Mouse (Mus musculus) lung, embryonic 16.5 days (tissue): Measurements from ENCODE around the gene Ttll11. TPM values are rescaled to one million over a fixed set of nuclear protein-coding genes. Genes with fewer than 3 reads are reported as not detected.

Source experiments
- ATAC-seq: fragments of 200-750 bp; cut with Nextera tagmentation; 2 replicates; pipeline ENCODE4 v1.8.0; 2017; ENCODE audit warnings: low read depth, mild to moderate bottlenecking, moderate library complexity
- H3K27ac ChIP-seq: fragments of 300-500 bp; sonication (generic); 2 replicates; pipeline ENCODE4 v1.5.1; 2014; ENCODE audit warnings: mild to moderate bottlenecking, control low read depth, low read length
- H3K27me3 ChIP-seq: fragments of 300-500 bp; sonication (generic); 2 replicates; pipeline ENCODE4 v1.6.1; 2014; ENCODE audit warnings: low read depth, low read length, mixed read lengths; ENCODE audit not compliant: control insufficient read depth, insufficient read depth
- H3K36me3 ChIP-seq: fragments of 300-500 bp; sonication (generic); 2 replicates; pipeline ENCODE4 v1.6.1; 2014; ENCODE audit warnings: low read length; ENCODE audit not compliant: control insufficient read depth, insufficient read depth
- H3K4me1 ChIP-seq: fragments of 300-500 bp; sonication (generic); replicated peaks from 2 replicates; pipeline ENCODE4 v1.6.1; 2014; ENCODE audit warnings: low read length, mixed read lengths; ENCODE audit not compliant: control insufficient read depth, insufficient read depth
- H3K4me2 ChIP-seq: fragments of 300-500 bp; sonication (generic); 2 replicates; pipeline ENCODE4 v1.6.1; 2014; ENCODE audit warnings: low read depth, low read length, control low read depth
- H3K4me3 ChIP-seq: fragments of 300-500 bp; sonication (generic); 2 replicates; pipeline ENCODE4 v1.5.1; 2014; ENCODE audit warnings: mild to moderate bottlenecking, low read length, control low read depth
- H3K9ac ChIP-seq: fragments of 300-500 bp; sonication (generic); 2 replicates; pipeline ENCODE4 v1.6.1; 2014; ENCODE audit warnings: low read length, control low read depth
- H3K9me3 ChIP-seq: fragments of 300-500 bp; sonication (generic); 2 replicates; pipeline ENCODE4 v1.6.1; 2016; ENCODE audit warnings: low read length; ENCODE audit not compliant: control insufficient read depth
- WGBS: fragments of 180-500 bp; shearing (Covaris S2); extraction: QIAGEN DNeasy Blood & Tissue Kit; methylation state at CpG from one replicate; pipeline ENCODE4 v1.1.7; 2014; 5-methylcytosine and 5-hydroxymethylcytosine counted together
- polyA plus RNA-seq: library from polyadenylated mRNA; unstranded; fragments of >200 nt; fragmentation: Nextera tagmentation; extraction: Ambion mirVana; gene quantifications from 2 replicates; pipeline ENCODE4 v1.2.1, GENCODE M21; 2015

Ttll11 gene
- polyA plus RNA-seq, 1 experiment from 2014 or later, result 0.55 TPM

DNA sequence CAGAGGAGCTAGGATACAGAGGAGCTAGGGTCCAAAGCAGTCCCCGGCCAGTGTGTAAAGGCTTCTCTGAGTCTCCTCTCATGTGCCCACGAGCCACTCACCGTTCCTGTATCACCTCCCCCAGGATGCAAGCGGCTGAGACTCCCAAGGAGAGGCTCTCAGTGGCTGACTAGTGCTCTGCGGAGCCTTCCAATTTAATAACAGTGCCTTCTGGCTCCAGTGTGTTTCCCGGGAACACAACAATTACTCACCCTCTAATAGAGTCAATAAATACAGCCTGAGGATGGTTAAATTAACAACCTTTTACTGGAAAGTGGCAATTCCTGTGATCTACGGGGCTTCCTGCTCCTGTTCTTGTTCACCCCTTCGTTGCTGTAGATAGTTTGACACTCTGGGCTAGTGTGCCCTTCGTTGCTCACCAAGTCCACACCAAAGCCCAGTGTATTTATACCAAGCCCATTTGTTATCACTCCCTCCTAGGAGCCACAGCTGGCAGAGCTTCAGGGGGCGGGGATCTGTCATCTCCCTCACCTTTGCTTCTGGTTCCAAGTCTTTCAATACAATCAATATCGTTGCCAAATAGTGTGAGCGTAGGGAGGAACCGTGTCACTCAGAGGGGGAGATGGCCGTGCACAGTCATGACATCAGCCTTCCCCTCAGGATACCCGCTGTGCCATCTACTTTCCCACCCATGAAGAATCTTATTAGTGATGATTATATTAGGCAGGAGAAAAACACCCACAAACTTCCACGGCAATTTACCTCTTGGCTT is 27.3 kb downstream of the Ttll11 start:
- no peak for ATAC-seq

DNA sequence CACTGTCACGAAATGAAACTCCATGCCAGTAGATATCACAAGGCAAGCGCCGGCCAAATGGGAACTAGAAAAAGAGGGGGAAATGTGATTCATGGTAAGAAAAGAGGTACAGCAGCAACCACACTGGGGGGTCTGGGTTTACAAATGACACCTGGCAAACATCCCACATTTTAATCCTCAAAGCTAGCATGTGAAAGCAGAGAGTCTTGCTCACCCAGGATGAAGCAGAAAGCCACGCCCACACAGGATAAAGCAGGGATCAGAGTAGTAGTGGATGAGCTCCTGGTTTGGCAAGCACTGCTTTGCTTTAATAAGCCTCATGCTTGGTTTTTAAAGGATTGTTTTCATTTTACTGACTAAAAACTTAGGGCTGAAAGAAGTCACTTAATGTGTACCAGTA is 34.8 kb downstream of the Ttll11 start:
- Histone ChIP-seq H3K9ac (no peak overlapping the region), H3K4me2 (no peak overlapping the region), H3K36me3 (no peaks in the 10 kb centered on the region), H3K4me3 (no peak overlapping the region), H3K9me3 (peaks cover 3% of the 10 kb centered on the region), H3K27me3 (no peaks in the 10 kb centered on the region), H3K27ac (no peak overlapping the region), H3K4me1 (no peaks in the 10 kb centered on the region)
- no peak for ATAC-seq
- WGBS, result 77% methylated on average over 4 of the region's 4 CpGs

More for the DNA sequence above, 27.3 kb downstream of the Ttll11 start:
- Histone ChIP-seq H3K4me3 (no peak overlapping the region), H3K27ac (no peak overlapping the region), H3K4me2 (no peak overlapping the region), H3K9me3 (peaks cover 3% of the 10 kb centered on the region), H3K4me1 (peaks cover 3% of the 10 kb centered on the region; the same call in 1 of the 2 replicates), H3K9ac (no peak overlapping the region), H3K36me3 (no peaks in the 10 kb centered on the region), H3K27me3 (no peaks in the 10 kb centered on the region)
- WGBS, result 53% methylated on average over 16 of the region's 16 CpGs

DNA sequence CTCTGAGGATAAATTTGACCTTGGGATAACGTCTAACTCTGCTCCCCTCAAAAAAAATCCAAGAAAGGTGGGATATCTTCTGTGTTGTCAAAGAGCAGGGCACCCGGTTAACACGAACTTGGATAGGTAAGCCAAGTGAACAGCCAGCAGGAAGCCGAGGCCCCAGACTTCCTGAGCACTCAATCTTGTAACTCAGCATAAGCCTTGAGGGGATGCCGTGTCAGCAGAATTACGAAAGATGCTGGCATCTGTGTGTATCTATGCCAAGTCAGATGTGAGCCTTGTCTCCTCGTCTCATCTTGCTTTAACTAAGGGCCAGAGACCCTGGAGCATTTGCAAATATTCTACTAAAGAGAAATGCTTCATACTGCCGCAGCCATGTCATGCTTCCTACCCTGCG is 36.8 kb downstream of the Ttll11 start:
- Histone ChIP-seq H3K4me3 (no peak overlapping the region), H3K9ac (no peak overlapping the region), H3K4me1 (peaks cover 2% of the 10 kb centered on the region; the same call in 1 of the 2 replicates), H3K4me2 (no peak overlapping the region), H3K9me3 (no peaks in the 10 kb centered on the region), H3K36me3 (no peaks in the 10 kb centered on the region), H3K27ac (no peak overlapping the region), H3K27me3 (no peaks in the 10 kb centered on the region)
- no peak for ATAC-seq
- 62% methylated on average over 9 of the region's 9 CpGs for WGBS

DNA sequence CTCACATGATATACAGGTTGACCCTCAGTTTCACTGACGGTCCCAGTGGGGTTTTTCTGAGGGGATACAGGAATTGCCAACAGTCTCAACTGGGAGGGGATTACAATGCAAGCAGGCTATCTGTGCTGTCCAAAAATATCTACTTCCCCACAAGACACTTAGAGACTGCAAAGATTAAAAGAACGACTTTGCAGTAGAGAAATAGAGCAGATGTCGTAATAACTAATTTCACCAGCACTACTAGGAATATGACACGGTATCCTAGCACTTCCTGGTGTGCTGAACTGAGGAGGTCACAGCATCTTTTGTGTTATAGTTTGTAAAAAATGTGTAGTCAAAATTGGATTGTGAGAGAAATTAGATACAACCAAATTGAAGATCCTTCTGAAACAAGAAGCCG is 44.7 kb downstream of the Ttll11 start:
- Histone ChIP-seq H3K9me3 (no peaks in the 10 kb centered on the region), H3K27me3 (no peaks in the 10 kb centered on the region), H3K36me3 (no peaks in the 10 kb centered on the region), H3K27ac (no peak overlapping the region), H3K9ac (no peak overlapping the region), H3K4me1 (peaks cover 5% of the 10 kb centered on the region; the same call in 1 of the 2 replicates), H3K4me2 (no peak overlapping the region), H3K4me3 (no peak overlapping the region)
- WGBS, result 57% methylated on average over 5 of the region's 5 CpGs
- no peak for ATAC-seq

DNA sequence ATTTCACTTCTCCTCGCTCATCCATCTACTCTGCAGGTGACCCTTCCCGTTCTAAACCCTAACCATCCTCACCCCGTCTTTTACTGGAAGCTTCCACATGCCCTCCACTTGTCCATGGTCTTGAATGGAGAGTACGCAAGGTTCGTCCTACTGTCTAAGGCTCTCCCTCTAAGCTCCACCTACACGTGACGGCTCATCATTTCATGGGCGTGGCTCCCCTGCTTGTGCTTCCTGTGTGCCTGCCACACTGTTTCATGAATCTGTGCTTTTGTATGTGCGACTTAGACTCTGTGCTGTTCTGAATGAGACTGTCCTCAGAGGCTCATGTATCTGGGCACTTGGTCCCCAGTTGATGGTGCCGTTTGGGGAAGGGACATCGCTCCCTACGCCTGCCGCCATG is 46.6 kb downstream of the Ttll11 start:
- no peak overlapping the region for H3K27ac ChIP-seq
- ATAC-seq, result no peak
- H3K4me1 ChIP-seq, result peaks cover 5% of the 10 kb centered on the region; the same call in 1 of the 2 replicates
- H3K36me3 ChIP-seq, result no peaks in the 10 kb centered on the region
- WGBS, result 92% methylated on average over 13 of the region's 13 CpGs
- H3K4me3 ChIP-seq, result no peak overlapping the region
- H3K9ac ChIP-seq, result no peak overlapping the region
- no peaks in the 10 kb centered on the region for H3K9me3 ChIP-seq
- H3K4me2 ChIP-seq, result no peak overlapping the region
- no peaks in the 10 kb centered on the region for H3K27me3 ChIP-seq

DNA sequence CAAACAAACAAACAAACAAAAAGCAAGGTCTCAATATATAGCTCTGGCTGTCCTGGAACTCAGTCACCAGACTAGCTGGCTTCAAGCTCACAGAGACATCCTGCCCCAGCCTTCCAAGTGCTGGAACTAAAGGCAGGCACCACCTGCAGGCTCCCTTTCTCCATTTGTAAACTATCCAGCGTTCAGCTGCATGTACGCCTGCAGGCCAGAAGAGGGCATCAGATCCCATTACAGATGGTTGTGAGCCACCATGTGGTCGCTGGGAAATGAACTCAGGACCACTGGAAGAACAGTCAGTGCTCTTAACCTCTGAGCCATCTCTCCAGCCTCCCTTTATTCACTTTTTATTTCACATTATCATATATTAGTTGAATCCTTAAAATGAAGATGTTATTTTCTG is 48.1 kb downstream of the Ttll11 start:
- no peak overlapping the region for H3K9ac ChIP-seq
- H3K4me1 ChIP-seq, result no peaks in the 10 kb centered on the region
- no peak for ATAC-seq
- no peaks in the 10 kb centered on the region for H3K27me3 ChIP-seq
- no peak overlapping the region for H3K4me3 ChIP-seq
- 79% methylated on average over 3 of the region's 3 CpGs for WGBS
- H3K9me3 ChIP-seq, result no peaks in the 10 kb centered on the region
- H3K36me3 ChIP-seq, result no peaks in the 10 kb centered on the region
- H3K4me2 ChIP-seq, result no peak overlapping the region
- no peak overlapping the region for H3K27ac ChIP-seq

DNA sequence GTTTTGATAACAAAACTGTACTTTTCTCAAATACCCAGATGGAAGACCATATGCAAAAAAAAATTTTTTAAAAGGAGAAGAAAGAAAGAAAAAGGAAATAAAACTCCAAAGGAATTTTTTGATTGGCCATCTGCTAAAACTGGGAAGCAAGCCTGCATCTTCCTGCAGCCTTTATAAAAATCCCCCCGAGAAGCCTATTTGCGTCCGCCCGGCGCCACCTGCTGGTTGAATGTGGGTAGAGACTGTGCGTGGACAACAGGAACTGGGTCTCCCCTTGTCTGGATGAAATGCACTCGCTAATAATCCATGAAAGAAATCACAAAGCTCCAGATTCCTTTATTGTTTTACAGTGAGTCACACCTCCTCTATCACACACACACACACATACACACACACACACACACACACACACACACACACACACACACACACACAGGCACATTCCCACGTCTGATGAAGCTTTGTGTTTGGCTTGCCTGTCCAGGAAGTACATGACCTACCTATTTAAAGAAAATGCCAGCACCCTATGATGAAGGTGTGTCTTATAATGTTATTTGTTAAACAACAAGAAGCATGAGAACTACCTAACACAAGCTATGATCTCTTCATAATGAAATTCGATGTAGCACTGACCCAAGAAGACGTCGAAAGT is 49.1 kb downstream of the Ttll11 start:
- no peaks in the 10 kb centered on the region for H3K27me3 ChIP-seq
- no peaks in the 10 kb centered on the region for H3K9me3 ChIP-seq
- H3K4me2 ChIP-seq, result no peak overlapping the region
- H3K9ac ChIP-seq, result no peak overlapping the region
- no peak overlapping the region for H3K27ac ChIP-seq
- ATAC-seq, result peak; percentile 56; the same call in 1 of the 2 replicates
- 30% methylated on average over 11 of the region's 11 CpGs for WGBS
- H3K4me1 ChIP-seq, result no peaks in the 10 kb centered on the region
- H3K4me3 ChIP-seq, result no peak overlapping the region
- H3K36me3 ChIP-seq, result no peaks in the 10 kb centered on the region

DNA sequence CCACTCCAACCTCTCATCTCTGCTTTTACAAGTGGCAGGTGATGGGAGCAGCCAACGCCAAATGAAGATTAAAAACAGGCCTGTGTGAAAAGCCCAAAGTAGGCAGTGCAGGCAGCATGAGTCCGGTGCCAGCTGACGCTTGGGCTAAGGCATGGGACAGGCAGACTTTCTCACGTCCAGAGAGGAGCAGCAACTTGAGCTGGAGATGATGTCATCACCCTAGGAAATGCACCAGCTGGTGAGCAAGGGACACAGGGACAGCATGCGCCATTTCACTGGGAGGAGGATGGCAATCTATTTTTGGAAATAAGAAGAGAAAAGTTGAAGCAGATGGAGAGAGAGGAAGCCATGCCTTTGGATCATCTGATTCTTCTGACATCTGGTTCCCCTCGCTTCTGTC is 51.6 kb downstream of the Ttll11 start:
- ATAC-seq, result peak; percentile 75
- WGBS, result 47% methylated on average over 6 of the region's 6 CpGs
- H3K4me3 ChIP-seq, result no peak overlapping the region
- H3K27ac ChIP-seq, result no peak overlapping the region
- H3K4me1 ChIP-seq, result no peaks in the 10 kb centered on the region
- H3K9me3 ChIP-seq, result no peaks in the 10 kb centered on the region
- no peaks in the 10 kb centered on the region for H3K27me3 ChIP-seq
- H3K4me2 ChIP-seq, result no peak overlapping the region
- no peak overlapping the region for H3K9ac ChIP-seq
- no peaks in the 10 kb centered on the region for H3K36me3 ChIP-seq

DNA sequence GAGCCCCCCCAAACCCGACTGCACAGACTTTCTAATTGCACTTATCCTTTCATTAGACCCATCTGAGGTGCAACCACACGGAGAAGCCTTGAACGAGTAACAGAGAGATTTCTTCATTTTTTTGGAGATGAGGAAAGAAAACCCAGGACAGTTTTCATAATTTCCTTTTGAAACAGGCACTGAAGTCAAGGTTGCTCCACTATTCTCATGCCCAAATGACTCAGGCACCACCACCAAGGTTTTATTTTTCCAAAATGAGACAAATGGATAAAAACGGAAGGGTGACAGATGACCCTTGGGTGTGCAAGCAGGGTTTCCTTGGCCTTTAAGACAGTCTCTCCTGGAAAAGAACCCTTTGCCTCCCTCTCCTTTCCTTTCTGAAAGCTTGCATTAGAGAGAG is 54.8 kb downstream of the Ttll11 start:
- H3K9ac ChIP-seq, result no peak overlapping the region
- H3K27ac ChIP-seq, result no peak overlapping the region
- H3K9me3 ChIP-seq, result no peaks in the 10 kb centered on the region
- no peaks in the 10 kb centered on the region for H3K27me3 ChIP-seq
- H3K36me3 ChIP-seq, result no peaks in the 10 kb centered on the region
- no peak overlapping the region for H3K4me3 ChIP-seq
- H3K4me2 ChIP-seq, result no peak overlapping the region
- ATAC-seq, result no peak
- WGBS, result 62% methylated on average over 4 of the region's 4 CpGs
- no peaks in the 10 kb centered on the region for H3K4me1 ChIP-seq
